Mouse (Mus musculus) heart, postnatal 14 days (tissue): Measurements from ENCODE around the gene Kcnk5. TPM values are rescaled to one million over a fixed set of nuclear protein-coding genes. Genes with fewer than 3 reads are reported as not detected.

Experiments
- DNase-seq, 2 experiments: peaks; one replicate each; pipeline ENCODE4 v3.0.0; 2021 to 2022
- intact Hi-C: fragments of 180-260 bp; cut with DNase I; formaldehyde crosslinking; loops from one replicate; pipeline ENCODE4 v1.15.1; 2025
- total RNA-seq, 2 experiments: library from RNA; stranded (reverse); gene quantifications; 2 replicates each; pipeline ENCODE4 v1.2.3; 2021

Kcnk5 gene
- total RNA-seq, 2 experiments from 2014 or later, result 0.88 to 0.98 TPM

DNA sequence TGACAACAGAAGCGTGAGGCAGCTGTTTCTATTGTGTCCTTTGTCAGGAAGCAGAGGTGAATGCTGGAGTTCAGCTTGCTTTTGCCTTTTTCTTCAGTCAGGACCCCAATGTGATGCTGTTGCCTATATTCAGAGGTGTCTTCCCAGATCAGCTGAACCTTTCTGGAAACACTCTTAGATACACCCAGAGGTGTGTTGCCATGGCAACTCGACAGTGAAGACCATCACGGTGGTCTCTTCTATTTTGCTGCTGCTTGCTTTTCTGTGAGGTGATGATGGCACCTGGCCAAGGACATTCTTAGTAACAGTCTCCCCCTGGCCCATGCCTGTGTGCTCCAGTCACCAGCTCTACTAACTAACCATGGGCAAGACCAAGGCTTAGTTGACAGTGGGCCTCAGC is 9.8 kb downstream of the Kcnk5 start:
- no peak for DNase-seq
- intact Hi-C loops, result no loop called here

DNA sequence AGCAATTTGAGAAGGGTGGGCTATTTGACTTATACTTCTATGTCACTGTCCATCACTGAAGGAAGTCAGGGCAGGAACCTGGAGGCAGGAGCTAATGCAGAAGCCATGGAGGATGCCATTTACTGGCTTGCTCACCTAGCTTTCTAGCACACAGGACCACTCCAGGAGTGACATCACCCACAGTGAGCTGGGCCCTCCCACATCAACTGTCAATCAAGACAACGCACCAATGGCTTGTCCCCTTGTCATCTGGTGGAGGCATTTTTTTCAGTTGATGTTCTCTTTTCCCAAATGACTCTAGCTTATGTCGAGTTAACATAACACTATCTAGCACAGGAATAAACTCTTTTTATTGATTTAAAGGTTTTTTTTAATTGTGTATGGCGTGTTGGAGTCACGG is 12.4 kb downstream of the Kcnk5 start:
- intact Hi-C loops, result no loop called here
- DNase-seq, result no peak

DNA sequence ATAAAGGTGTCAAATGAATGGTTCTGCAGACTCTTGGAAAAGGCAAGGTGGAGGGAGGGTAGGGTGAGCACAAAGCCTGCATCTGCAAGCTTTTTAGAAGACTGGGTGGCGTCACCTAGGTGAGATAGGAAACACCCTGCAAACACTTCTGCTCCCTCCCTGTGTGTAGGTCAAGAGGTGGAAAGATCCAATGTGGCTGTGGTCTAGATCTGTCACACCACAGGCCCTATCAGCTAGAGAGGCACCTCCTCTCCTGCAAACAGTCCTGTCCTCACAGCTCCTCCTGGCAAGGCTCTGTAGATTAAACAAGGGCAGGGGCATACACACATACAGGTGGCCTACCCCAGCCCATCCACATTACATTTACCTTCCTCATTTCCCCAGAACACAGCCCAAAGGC is 13.1 kb downstream of the Kcnk5 start:
- no peak for DNase-seq
- intact Hi-C loops, result no loop called here

DNA sequence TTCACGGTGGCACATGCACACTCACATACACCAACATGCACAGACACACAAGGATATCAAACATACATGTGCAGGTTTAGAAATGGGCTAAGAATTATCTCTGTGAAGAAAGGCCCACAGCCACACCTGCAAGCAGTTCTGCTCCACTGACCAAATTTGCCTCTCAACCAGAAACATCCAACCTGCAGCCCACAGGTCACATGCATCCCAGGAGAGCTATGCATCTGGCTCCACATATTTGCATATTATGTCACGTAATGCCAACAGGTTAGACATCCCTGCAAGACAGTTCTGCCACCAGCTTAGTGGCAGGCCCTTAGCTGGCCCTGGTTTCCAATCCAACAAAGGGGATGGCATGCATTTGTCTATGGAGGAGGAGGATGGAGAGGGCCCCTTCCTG is 13.6 kb downstream of the Kcnk5 start:
- no peak for DNase-seq
- intact Hi-C loops, result no loop called here

DNA sequence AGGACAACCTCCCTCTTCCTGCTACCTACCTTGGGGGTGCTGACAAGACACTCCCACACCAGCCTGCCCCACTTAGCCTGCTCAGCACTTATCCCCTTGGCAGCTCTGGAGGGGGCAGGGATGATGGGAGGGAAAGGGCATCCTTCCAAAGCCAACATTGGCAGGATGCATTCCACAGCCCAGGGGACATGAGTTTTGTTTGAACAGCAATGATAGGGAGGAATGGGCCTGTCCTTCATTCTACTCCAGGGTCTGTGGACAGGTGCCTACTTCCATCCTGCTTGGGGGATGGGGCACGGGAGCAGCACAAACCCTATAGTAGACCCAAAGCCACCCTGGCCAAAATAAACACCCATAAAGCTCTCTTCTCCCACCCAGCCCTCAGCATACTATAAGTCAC is 16.2 kb downstream of the Kcnk5 start:
- intact Hi-C loops, result no loop called here

DNA sequence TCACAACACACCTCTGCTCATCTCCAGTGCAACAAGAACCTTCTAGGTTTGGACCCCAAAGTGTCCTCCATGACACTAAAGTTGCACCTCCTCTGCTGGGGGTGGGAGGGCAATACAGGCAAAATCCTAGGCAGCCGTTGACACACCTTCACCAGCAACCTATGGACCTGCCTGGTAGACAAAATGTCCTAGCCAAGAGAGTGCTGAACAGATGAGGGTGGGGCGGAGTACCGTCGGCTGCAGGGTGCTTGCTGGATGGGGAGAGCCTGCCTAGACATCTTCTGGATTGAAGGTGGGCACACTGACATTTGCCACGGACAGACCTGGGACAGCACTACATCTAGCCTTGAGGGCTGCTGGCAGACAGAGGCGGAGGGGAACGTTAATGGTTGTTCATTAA is 17.2 kb downstream of the Kcnk5 start:
- intact Hi-C loops, result no loop called here
- DNase-seq, result no peak

More for the DNA sequence above, 16.2 kb downstream of the Kcnk5 start:
- DNase-seq, result peak; percentile 9 to 59

DNA sequence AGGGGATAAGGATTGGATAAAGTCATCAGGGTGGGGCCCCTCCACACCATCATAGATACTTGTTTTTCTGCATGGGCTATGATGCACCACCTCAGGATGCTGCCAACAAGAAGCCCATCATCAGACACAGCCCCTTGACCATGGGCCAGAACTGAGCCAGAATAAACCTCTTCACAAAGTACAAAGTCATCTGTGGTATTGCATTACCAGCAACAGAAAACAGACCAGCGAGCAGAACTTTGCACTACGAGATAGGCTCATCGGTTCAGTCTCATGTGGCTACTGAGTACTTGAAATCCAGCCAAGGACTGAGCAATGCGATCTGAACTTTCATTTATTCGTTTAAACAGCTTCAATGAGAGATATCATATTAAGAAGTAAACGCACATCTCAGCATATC is 18.9 kb downstream of the Kcnk5 start:
- intact Hi-C loops, result no loop called here

DNA sequence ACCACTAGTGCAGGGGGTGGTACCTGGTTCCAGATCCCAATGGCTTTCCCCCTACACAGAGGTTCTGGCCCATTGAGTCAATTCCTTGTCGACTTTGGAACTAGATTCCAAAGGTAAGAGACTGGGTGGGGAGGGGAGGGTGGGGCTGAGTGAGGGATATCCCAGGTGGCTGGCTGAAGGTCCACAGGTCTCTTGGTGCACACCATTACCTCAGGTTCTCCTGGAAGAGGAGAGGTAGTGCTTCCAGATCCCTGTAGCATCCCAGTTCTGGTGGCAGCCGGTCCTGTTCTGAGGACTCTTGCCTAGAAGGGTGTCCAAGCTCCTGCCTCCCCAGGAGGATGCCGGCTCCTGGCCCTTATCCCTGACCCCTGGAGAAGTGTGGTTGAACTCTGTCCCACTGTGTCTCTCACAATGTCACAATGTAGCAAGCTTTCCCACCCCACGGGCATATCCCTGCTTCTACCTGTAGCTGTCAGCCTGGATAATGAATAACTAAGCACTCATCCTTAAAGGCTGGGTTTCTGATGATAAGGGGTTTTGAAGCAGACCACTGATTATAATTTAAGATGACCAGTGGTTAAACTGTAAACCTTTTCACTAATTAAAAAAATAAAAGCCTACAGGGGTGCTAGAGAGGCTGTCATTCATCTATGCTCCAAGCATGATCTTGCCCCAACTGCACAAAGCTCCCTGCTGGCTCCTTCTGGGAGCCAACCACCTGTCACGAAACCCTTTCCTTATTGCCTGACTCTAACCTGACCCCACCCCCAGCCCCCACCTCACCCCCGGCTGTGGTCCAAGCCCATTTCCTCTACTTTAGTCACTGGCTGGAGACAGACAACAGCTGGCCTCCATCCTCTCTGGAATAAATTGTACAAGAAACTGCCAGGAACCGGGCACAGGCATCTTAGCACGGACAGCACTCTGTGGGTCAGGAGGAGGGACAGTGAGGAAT is 22.6 kb downstream of the Kcnk5 start:
- intact Hi-C loops, result no loop called here
- DNase-seq, result peak in 1 of 2 experiments; percentile 20

More for the DNA sequence above, 18.9 kb downstream of the Kcnk5 start:
- DNase-seq, result peak; percentile 12 to 15

DNA sequence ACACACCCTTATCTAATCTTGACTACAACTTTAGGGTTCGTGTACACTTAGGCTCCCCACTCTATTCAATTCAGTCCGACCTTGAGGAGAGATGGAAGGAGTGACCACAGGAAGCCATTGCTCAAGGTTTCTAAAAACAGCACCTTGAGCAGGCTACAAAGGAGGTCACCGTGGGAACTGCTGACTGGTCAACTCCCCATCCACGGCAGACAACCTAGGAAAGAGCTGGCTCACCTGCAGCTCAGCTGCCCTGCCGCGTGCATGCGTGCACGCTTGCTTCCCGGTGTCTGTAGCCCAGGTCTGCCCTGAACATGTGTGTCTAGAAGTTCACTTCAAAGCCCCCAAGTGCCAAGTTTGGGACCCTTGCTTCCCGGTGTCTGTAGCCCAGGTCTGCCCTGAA is 24.0 kb downstream of the Kcnk5 start:
- intact Hi-C loops, result no loop called here
- no peak for DNase-seq

DNA sequence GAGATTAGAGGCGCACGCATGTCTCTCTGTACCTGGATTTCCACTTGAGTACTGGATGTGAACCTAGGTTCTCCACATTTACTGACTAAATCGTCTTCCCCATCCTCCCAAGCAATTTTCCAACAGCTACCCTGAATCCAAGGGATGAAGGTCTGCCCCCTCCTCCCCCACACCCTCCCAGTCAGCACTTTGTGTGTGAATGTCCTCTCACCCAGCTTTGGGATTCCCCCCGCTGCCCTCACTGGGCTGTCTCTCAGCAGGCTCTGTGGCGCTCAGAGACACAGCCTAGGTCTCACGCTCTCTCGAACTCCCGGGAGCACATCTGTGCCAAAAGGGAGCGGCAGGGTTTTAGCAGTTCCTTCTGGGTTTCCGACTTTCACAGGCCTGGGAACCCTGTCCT is 25.9 kb downstream of the Kcnk5 start:
- no peak for DNase-seq
- intact Hi-C loops, result no loop called here

DNA sequence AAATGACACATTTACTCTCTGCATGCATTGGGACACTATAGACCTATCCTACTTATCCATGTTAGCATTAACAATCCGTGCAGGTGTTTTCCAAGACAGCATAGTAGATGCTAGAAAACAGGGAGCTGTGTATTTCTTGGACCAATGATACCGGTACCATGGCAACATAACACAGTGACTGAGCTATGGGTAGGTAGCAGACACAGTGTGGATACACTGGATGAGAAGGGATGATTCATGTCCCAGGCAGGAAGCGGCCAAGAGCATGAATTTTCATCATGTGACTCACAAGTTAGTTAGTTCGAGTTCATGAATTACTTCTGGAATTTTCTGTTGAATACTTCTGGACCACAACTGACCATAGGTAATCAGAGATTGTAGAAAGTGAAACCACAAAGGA is 26.7 kb downstream of the Kcnk5 start:
- intact Hi-C loops, result no loop called here
- no peak for DNase-seq

DNA sequence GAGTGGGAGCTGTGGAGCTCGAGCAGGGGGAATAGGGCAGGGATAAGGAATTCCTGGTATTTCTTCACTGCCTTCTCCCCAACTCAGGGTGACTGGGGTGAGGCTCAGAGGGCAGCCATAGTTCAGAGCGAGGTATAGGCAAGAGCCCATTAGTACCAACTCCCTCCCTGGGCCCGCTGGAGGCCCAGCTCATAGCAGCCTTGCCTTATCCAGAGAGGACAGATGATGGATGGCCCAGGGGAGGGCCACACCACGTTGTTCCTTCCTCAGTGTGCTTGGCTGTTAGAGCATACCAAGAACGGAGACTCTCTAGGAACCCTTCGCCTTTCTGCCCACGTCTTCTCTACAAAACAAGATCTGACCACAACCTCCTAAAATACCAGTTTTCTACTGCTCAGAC is 27.4 kb downstream of the Kcnk5 start:
- no peak for DNase-seq
- intact Hi-C loops, result no loop called here

DNA sequence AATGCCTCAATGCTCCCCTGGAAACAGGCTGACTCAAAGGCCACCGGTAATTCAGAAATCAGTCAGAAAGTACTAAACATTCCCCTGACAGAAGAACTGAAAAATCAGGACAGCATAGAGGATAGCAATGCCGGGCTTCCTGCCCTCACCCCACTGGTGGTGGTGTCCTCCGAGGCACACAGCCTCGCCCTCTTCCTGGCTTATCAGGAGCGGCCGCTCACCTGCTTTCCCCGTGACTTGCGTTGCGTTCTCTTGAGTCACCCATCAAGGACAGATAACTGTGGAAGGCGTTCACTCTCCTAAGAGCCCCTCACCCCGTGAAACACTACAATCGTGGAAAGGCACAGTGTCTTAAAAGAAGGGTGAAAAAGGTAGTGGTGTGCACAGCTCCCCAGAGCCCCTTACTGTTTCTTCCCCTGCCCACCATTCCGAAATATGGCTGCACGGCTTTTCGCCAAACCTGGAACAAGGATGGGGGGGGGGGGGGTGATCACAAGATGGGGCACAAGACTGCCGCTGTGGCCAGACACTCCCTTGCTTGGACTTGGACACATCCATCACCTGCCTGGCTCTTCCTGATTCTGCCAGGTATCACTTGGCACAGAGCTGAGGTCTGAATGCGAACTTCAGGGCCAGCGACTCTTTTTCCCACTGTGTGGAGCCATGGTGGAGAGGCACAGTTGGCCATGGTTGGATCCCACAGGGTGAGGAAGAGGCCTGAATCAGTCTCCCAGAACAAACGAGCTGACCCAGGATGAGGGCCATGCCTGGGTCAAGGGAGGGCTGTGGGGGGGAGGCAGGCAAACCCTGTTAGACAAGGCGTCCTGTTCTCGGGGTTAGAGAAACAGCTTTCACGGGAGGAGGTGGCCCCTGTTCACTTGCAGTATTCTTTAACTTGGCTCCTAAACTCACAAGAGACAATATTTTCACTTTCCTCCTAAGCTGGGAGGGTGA is 32.2 kb downstream of the Kcnk5 start:
- DNase-seq, result no peak
- intact Hi-C loops, result loop anchor here (5.0 kb wide), 1 partner anchor 78 kb away; no protein-coding TSS in a partner anchor

DNA sequence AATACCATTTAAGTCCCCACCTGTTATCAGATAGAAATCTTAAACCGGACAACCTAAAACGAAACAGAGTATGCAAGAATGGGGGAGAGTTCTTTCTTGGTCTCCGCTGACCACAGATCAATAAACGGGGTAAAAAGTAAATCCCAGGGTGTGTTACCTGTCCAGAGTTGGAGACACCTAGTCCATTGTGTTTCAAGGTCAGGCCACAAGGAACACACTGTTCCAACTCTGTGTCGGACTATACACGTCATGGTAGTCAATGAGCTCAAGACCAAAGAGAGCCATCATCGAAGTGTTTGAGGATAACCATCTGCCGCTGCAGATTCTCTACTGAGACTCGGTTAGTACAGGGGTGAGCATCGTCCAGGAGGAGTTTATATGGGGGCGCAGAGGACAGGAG is 33.1 kb downstream of the Kcnk5 start:
- intact Hi-C loops, result loop anchor here (5.0 kb wide), 1 partner anchor 79 kb away; no protein-coding TSS in a partner anchor
- DNase-seq, result no peak

DNA sequence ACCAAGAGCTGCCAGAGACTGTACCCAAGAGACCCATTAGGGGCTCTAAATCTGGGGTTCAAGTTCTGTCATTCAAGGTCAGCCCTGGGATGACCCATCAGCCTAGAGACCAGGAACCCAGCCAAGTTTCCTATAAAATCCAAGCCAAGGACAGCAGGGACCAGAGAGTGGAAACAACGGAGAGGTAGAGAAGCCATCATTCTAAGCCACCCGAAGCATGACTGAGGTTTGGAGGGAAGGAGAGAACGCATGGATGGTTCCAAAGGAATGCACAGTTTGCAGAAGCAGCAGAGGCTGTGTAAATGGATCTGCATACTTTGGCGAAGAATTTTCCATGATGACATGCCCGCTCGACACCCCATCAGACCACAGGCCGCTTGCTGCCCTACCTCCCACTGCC is 33.8 kb downstream of the Kcnk5 start:
- DNase-seq, result no peak
- intact Hi-C loops, result loop anchor here (5.0 kb wide), 1 partner anchor 79 kb away; no protein-coding TSS in a partner anchor

DNA sequence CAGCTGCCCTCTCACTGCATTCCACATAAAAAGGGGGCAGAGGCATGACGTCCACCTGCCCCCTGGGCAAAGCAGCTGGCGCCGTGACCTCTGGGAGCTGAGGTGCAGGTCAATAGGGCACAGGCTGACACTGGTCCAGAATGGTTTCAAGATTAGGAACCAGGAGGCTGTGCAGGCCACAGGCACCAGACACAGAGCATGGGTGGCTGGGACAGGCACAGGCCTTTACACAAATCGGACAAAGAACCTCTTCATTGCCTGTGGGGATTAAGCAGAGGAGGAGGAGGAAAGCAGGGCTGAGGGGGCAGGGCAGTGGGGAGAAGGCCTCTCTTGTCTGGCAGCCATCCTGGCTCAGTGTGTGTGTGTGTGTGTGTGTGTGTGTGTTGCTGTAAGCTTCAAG is 37.5 kb downstream of the Kcnk5 start:
- intact Hi-C loops, result no loop called here
- no peak for DNase-seq

DNA sequence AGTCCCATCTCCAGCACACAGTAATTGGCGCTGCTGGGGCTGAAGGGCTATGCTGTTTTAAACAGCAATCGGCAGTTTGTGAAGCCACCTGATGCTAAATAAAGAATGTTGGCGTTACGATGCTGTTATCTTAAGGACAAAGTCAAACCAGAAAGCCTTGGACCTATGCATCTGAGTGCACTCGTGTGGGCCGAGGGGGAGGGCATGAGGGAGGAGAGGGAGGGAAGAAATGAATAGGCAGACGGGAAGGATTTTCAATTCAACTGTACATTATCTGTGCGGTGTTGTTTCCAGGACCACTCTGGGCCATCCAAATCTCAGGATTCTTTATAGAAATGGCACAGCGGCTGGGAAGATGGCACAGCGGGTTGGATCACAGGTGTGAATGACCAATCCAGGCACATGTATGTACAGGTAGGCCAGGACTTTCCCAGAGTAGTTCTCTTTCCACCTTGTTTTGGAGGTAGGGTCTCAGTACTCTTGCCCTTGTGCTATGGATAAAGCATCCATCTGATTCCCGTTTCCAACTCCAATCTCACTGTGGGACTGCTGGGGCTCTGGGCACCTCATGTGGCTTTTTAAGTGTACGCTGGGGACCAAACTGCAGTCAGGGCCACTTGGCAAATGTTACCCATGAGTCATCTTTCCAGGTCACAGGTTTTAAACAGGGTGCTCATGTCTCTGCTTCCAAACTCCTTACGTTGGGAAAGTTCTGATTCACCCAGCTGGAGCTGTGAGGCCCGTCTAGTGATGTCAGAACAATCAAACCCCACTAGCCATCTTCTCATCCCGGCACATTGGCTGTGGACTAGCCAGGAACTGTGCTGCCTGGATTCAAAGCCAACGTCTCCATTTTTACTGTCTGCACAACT is 42.9 kb downstream of the Kcnk5 start, which contains the start of gene Saysd1:
TSS of gene Saysd1 (minus strand) at position 51 of the 872 bp plus-strand sequence.
- intact Hi-C loops, result no loop called here
- no peak for DNase-seq

DNA sequence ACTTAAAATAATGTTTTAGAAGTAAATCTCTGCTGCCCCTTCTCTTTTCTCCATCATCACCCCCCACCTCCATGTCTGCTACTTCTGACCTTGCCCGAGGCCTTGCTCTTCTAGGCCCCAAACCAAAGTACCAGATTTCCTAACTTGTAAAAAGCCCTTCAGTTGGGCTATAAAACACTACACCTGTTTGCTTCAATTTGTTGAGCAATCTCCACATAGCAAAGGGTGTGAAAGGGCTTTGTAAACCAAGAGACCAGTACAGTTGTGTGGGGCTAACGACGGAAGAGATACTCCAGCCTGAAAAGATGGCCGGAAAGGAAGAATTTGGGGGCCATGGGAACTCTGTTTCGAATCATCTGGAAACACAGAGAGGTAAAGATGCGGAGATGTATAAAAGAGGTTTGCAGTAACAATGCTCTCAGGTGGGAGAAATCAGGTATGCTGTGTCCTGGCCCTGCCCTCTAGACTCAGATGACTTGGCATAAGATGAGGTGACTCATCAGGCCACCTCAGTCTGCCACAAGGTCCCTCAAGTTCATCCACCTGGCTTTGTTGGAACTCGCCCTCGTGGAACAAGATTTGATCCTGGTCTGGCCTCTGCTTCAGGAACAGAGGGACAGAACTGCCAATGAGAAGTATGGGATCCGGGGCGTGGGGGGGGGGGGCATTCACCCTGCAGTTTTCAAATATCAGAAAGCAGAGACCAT is 46.5 kb downstream of the Kcnk5 start:
- DNase-seq, result no peak
- intact Hi-C loops, result no loop called here

DNA sequence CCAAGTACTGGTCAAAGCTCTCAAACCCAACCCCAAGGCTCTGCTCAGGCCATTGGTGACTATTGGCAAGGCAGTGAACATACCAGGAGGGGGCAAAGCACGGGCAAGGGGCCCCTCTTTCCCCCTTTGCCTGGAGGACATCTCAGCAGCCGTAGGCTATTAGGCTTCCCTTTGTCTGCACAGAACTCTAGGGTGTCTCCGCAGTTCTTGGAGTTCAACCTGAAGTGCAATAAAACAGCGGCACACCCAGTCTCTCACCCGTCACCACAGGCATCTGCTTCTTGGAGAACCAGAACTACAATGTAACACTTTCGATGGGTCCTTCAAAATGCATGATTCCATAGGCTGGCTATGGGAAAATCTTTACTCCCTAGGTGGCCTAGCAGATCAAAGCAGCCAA is 53.4 kb downstream of the Kcnk5 start:
- intact Hi-C loops, result no loop called here
- DNase-seq, result no peak
